Mouse (Mus musculus): Measurements from ENCODE around the gene Col4a3. TPM values are rescaled to one million over a fixed set of nuclear protein-coding genes. Genes with fewer than 3 reads are reported as not detected.

Gene Col4a3
- polyA plus RNA-seq, 1 experiment from 2014 or later, result 0.14 TPM

- Histone ChIP-seq H3K36me3 (ENCODE audit: control insufficient read depth, insufficient read depth, low read length) (no peaks in the 10 kb centered on the region), H3K4me1 (ENCODE audit: control insufficient read depth, insufficient read depth, low read length) (no peaks in the 10 kb centered on the region), H3K9me3 (ENCODE audit: control insufficient read depth, low read length) (no peaks in the 10 kb centered on the region), H3K4me3 (replicated peaks; ENCODE audit: low read depth, low read length) (no peak overlapping the region), H3K4me2 (ENCODE audit: low read length) (no peak overlapping the region), H3K27ac (replicated peaks; ENCODE audit: low read depth, low read length) (no peak overlapping the region), H3K9ac (replicated peaks; ENCODE audit: low read length) (no peak overlapping the region), H3K27me3 (ENCODE audit: control insufficient read depth, insufficient read depth, low read length) (no peaks in the 10 kb centered on the region)
- WGBS, result 85% methylated on average over 4 of the region's 4 CpGs
- DNase-seq (no peak), ATAC-seq (ENCODE audit: low FRiP score, low TSS enrichment) (no peak)
Observed at GRCm38 (mm10) chr1:82636321-82636720, 49.6 kb downstream of the Col4a3 start.

GRCm38 (mm10) chr1:82637414-82637813 is 50.7 kb downstream of the Col4a3 start:
- Histone ChIP-seq H3K9ac (replicated peaks; ENCODE audit: low read length) (no peak overlapping the region), H3K27ac (replicated peaks; ENCODE audit: low read depth, low read length) (no peak overlapping the region), H3K4me3 (replicated peaks; ENCODE audit: low read depth, low read length) (no peak overlapping the region), H3K36me3 (ENCODE audit: control insufficient read depth, insufficient read depth, low read length) (no peaks in the 10 kb centered on the region), H3K4me2 (ENCODE audit: low read length) (no peak overlapping the region), H3K9me3 (ENCODE audit: control insufficient read depth, low read length) (no peaks in the 10 kb centered on the region), H3K4me1 (ENCODE audit: control insufficient read depth, insufficient read depth, low read length) (no peaks in the 10 kb centered on the region), H3K27me3 (ENCODE audit: control insufficient read depth, insufficient read depth, low read length) (no peaks in the 10 kb centered on the region)
- ATAC-seq (ENCODE audit: low FRiP score, low TSS enrichment), result no peak
- DNase-seq, result no peak
- WGBS, result 94% methylated on average over 7 of the region's 7 CpGs

GRCm38 (mm10) chr1:82638428-82638827 is 51.7 kb downstream of the Col4a3 start:
- Histone ChIP-seq H3K36me3 (ENCODE audit: control insufficient read depth, insufficient read depth, low read length) (no peaks in the 10 kb centered on the region), H3K27me3 (ENCODE audit: control insufficient read depth, insufficient read depth, low read length) (no peaks in the 10 kb centered on the region), H3K4me2 (ENCODE audit: low read length) (no peak overlapping the region), H3K9ac (replicated peaks; ENCODE audit: low read length) (no peak overlapping the region), H3K4me3 (replicated peaks; ENCODE audit: low read depth, low read length) (no peak overlapping the region), H3K4me1 (ENCODE audit: control insufficient read depth, insufficient read depth, low read length) (no peaks in the 10 kb centered on the region), H3K9me3 (ENCODE audit: control insufficient read depth, low read length) (no peaks in the 10 kb centered on the region), H3K27ac (replicated peaks; ENCODE audit: low read depth, low read length) (no peak overlapping the region)
- DNase-seq, result no peak
- WGBS, result 85% methylated on average over 2 of the region's 2 CpGs
- no peak for ATAC-seq (ENCODE audit: low FRiP score, low TSS enrichment)

- WGBS, result 39% methylated on average over 18 of the region's 18 CpGs
- Histone ChIP-seq H3K4me3 (replicated peaks; ENCODE audit: low read depth, low read length) (no peak overlapping the region), H3K4me1 (ENCODE audit: control insufficient read depth, insufficient read depth, low read length) (no peaks in the 10 kb centered on the region)
Observed at GRCm38 (mm10) chr1:82641316-82641987, 54.7 kb downstream of the Col4a3 start.

GRCm38 (mm10) chr1:82647989-82648388 is 61.3 kb downstream of the Col4a3 start:
- no peak for DNase-seq
- WGBS, result 70% methylated on average over 10 of the region's 10 CpGs

More at GRCm38 (mm10) chr1:82641316-82641987, 54.7 kb downstream of the Col4a3 start:
- H3K27ac ChIP-seq (replicated peaks; ENCODE audit: low read depth, low read length), result no peak overlapping the region
- no peaks in the 10 kb centered on the region for H3K27me3 ChIP-seq (ENCODE audit: control insufficient read depth, insufficient read depth, low read length)
- ATAC-seq (ENCODE audit: low FRiP score, low TSS enrichment) (no peak), DNase-seq (peak; percentile 91)
- H3K4me2 ChIP-seq (ENCODE audit: low read length), result peak overlapping the region; percentile 44
- no peak overlapping the region for H3K9ac ChIP-seq (replicated peaks; ENCODE audit: low read length)
- no peaks in the 10 kb centered on the region for H3K9me3 ChIP-seq (ENCODE audit: control insufficient read depth, low read length)
- H3K36me3 ChIP-seq (ENCODE audit: control insufficient read depth, insufficient read depth, low read length), result no peaks in the 10 kb centered on the region

GRCm38 (mm10) chr1:82650868-82651267 is 64.1 kb downstream of the Col4a3 start:
- ATAC-seq (ENCODE audit: low FRiP score, low TSS enrichment), result no peak
- no peak for DNase-seq
- Histone ChIP-seq H3K4me1 (ENCODE audit: control insufficient read depth, insufficient read depth, low read length) (no peaks in the 10 kb centered on the region), H3K4me3 (replicated peaks; ENCODE audit: low read depth, low read length) (no peak overlapping the region), H3K4me2 (ENCODE audit: low read length) (no peak overlapping the region), H3K27me3 (ENCODE audit: control insufficient read depth, insufficient read depth, low read length) (no peaks in the 10 kb centered on the region), H3K27ac (replicated peaks; ENCODE audit: low read depth, low read length) (no peak overlapping the region), H3K36me3 (ENCODE audit: control insufficient read depth, insufficient read depth, low read length) (no peaks in the 10 kb centered on the region), H3K9ac (replicated peaks; ENCODE audit: low read length) (no peak overlapping the region), H3K9me3 (ENCODE audit: control insufficient read depth, low read length) (no peaks in the 10 kb centered on the region)
- 90% methylated on average over 4 of the region's 4 CpGs for WGBS

More at GRCm38 (mm10) chr1:82647989-82648388, 61.3 kb downstream of the Col4a3 start:
- Histone ChIP-seq H3K4me2 (ENCODE audit: low read length) (no peak overlapping the region), H3K36me3 (ENCODE audit: control insufficient read depth, insufficient read depth, low read length) (no peaks in the 10 kb centered on the region), H3K4me3 (replicated peaks; ENCODE audit: low read depth, low read length) (no peak overlapping the region), H3K27me3 (ENCODE audit: control insufficient read depth, insufficient read depth, low read length) (no peaks in the 10 kb centered on the region), H3K9ac (replicated peaks; ENCODE audit: low read length) (no peak overlapping the region), H3K4me1 (ENCODE audit: control insufficient read depth, insufficient read depth, low read length) (no peaks in the 10 kb centered on the region), H3K27ac (replicated peaks; ENCODE audit: low read depth, low read length) (no peak overlapping the region), H3K9me3 (ENCODE audit: control insufficient read depth, low read length) (no peaks in the 10 kb centered on the region)
- no peak for ATAC-seq (ENCODE audit: low FRiP score, low TSS enrichment)

- no peaks in the 10 kb centered on the region for H3K27me3 ChIP-seq (ENCODE audit: control insufficient read depth, insufficient read depth, low read length)
- 40% methylated on average over 7 of the region's 7 CpGs for WGBS
- ATAC-seq (ENCODE audit: low FRiP score, low TSS enrichment), result no peak
Observed at GRCm38 (mm10) chr1:82654046-82654445, 67.3 kb downstream of the Col4a3 start.

GRCm38 (mm10) chr1:82656452-82656851 is 69.7 kb downstream of the Col4a3 start:
- DNase-seq, result no peak
- H3K4me2 ChIP-seq (ENCODE audit: low read length), result no peak overlapping the region
- H3K36me3 ChIP-seq (ENCODE audit: control insufficient read depth, insufficient read depth, low read length), result no peaks in the 10 kb centered on the region
- no peak overlapping the region for H3K9ac ChIP-seq (replicated peaks; ENCODE audit: low read length)
- ATAC-seq (ENCODE audit: low FRiP score, low TSS enrichment), result no peak
- H3K27me3 ChIP-seq (ENCODE audit: control insufficient read depth, insufficient read depth, low read length), result no peaks in the 10 kb centered on the region
- no peaks in the 10 kb centered on the region for H3K4me1 ChIP-seq (ENCODE audit: control insufficient read depth, insufficient read depth, low read length)
- H3K9me3 ChIP-seq (ENCODE audit: control insufficient read depth, low read length), result no peaks in the 10 kb centered on the region
- no peak overlapping the region for H3K4me3 ChIP-seq (replicated peaks; ENCODE audit: low read depth, low read length)
- no peak overlapping the region for H3K27ac ChIP-seq (replicated peaks; ENCODE audit: low read depth, low read length)
- 78% methylated on average over 3 of the region's 3 CpGs for WGBS

More at GRCm38 (mm10) chr1:82654046-82654445, 67.3 kb downstream of the Col4a3 start:
- Histone ChIP-seq H3K9me3 (ENCODE audit: control insufficient read depth, low read length) (no peaks in the 10 kb centered on the region), H3K4me3 (replicated peaks; ENCODE audit: low read depth, low read length) (no peak overlapping the region), H3K4me1 (ENCODE audit: control insufficient read depth, insufficient read depth, low read length) (no peaks in the 10 kb centered on the region), H3K36me3 (ENCODE audit: control insufficient read depth, insufficient read depth, low read length) (no peaks in the 10 kb centered on the region), H3K9ac (replicated peaks; ENCODE audit: low read length) (no peak overlapping the region), H3K27ac (replicated peaks; ENCODE audit: low read depth, low read length) (no peak overlapping the region), H3K4me2 (ENCODE audit: low read length) (no peak overlapping the region)
- DNase-seq, result no peak

- Histone ChIP-seq H3K4me2 (ENCODE audit: low read length) (no peak overlapping the region), H3K27ac (replicated peaks; ENCODE audit: low read depth, low read length) (no peak overlapping the region), H3K27me3 (ENCODE audit: control insufficient read depth, insufficient read depth, low read length) (no peaks in the 10 kb centered on the region), H3K9me3 (ENCODE audit: control insufficient read depth, low read length) (no peaks in the 10 kb centered on the region), H3K36me3 (ENCODE audit: control insufficient read depth, insufficient read depth, low read length) (no peaks in the 10 kb centered on the region), H3K4me3 (replicated peaks; ENCODE audit: low read depth, low read length) (no peak overlapping the region), H3K9ac (replicated peaks; ENCODE audit: low read length) (no peak overlapping the region), H3K4me1 (ENCODE audit: control insufficient read depth, insufficient read depth, low read length) (no peaks in the 10 kb centered on the region)
- DNase-seq, result no peak
- WGBS, result 90% methylated on average over 2 of the region's 2 CpGs
- ATAC-seq (ENCODE audit: low FRiP score, low TSS enrichment), result no peak
Observed at GRCm38 (mm10) chr1:82662269-82662668, 75.5 kb downstream of the Col4a3 start.

Data from midbrain, embryonic 14.5 days (tissue).